Mouse (Mus musculus) liver, adult 2 months (tissue): ENCODE data around the gene Wnt6. TPM values are rescaled to one million over a fixed set of nuclear protein-coding genes. Genes with fewer than 3 reads are reported as not detected.
"Not testable (repeated sequence)": the region's sequence is repeated elsewhere in the genome, so short reads cannot be mapped to it uniquely, and the experiment has no call there.

Experiments used
- DNase-seq: peaks from one replicate; pipeline ENCODE4 v3.0.0-alpha.2; 2011; ENCODE audit warnings: low read depth, low spot score; ENCODE audit errors: extremely low read depth
- H3K27ac ChIP-seq: fragments of 200-500 bp; replicated peaks from 2 replicates; pipeline ENCODE4 v1.5.1; 2012; ENCODE audit warnings: low read depth, mild to moderate bottlenecking, control low read depth, inconsistent platforms, low read length; ENCODE audit not compliant: insufficient read depth
- H3K27me3 ChIP-seq: fragments of 200-500 bp; 2 replicates; pipeline ENCODE4 v1.6.1; 2012; ENCODE audit warnings: mild to moderate bottlenecking, moderate library complexity, low read length, inconsistent platforms; ENCODE audit not compliant: control insufficient read depth, insufficient read depth
- H3K36me3 ChIP-seq: fragments of 200-500 bp; 2 replicates; pipeline ENCODE4 v1.6.1; 2012; ENCODE audit warnings: low read length, inconsistent platforms; ENCODE audit not compliant: control insufficient read depth, insufficient read depth
- H3K4me1 ChIP-seq: fragments of 200-500 bp; 2 replicates; pipeline ENCODE4 v1.6.1; 2011; ENCODE audit warnings: low read length; ENCODE audit not compliant: control insufficient read depth, insufficient read depth
- H3K4me3 ChIP-seq: fragments of 200-500 bp; 2 replicates; pipeline ENCODE4 v1.5.1; 2011; ENCODE audit warnings: low read depth, mild to moderate bottlenecking, control low read depth, low read length, moderate library complexity; ENCODE audit not compliant: insufficient read depth
- H3K79me2 ChIP-seq: fragments of 200-500 bp; 2 replicates; pipeline ENCODE4 v1.6.1; 2012; ENCODE audit warnings: inconsistent platforms, mild to moderate bottlenecking, low read length, moderate library complexity; ENCODE audit not compliant: control insufficient read depth, insufficient read depth
- H3K9ac ChIP-seq: fragments of 200-500 bp; 2 replicates; pipeline ENCODE4 v1.6.1; 2012; ENCODE audit warnings: low read depth, mild to moderate bottlenecking, control low read depth, inconsistent platforms, low read length
- CTCF ChIP-seq: fragments of 200-500 bp; IDR thresholded peaks from 2 replicates; pipeline ENCODE4 v1.5.1; 2011; ENCODE audit warnings: low read depth, low read length, control low read depth
- POLR2A ChIP-seq: fragments of 200-500 bp; IDR thresholded peaks from 2 replicates; pipeline ENCODE4 v1.6.1; 2011; ENCODE audit warnings: low read length, control low read depth; ENCODE audit not compliant: insufficient read depth; ENCODE audit errors: extremely low read depth
- whole genome bisulfite sequencing: fragments of 180-500 bp; shearing (Covaris S2); methylation state at CpG from one replicate; pipeline ENCODE4 v1.1.7; 2018; 5-methylcytosine and 5-hydroxymethylcytosine counted together
- polyA plus RNA-seq: library from polyadenylated mRNA; depleted of rRNA; stranded (reverse); fragments of >200 nt; gene quantifications from 2 replicates; pipeline ENCODE4 v1.2.3, GENCODE M21; 2012; rRNA removed
- total RNA-seq: library from RNA; depleted of rRNA; stranded (reverse); fragments of >200 nt; gene quantifications from 2 replicates; pipeline ENCODE4 v1.2.3, GENCODE M21; 2014; rRNA removed

Wnt6 gene
- total and polyA plus RNA-seq, 2 experiments = 0.28 TPM; not detected in 1

DNA sequence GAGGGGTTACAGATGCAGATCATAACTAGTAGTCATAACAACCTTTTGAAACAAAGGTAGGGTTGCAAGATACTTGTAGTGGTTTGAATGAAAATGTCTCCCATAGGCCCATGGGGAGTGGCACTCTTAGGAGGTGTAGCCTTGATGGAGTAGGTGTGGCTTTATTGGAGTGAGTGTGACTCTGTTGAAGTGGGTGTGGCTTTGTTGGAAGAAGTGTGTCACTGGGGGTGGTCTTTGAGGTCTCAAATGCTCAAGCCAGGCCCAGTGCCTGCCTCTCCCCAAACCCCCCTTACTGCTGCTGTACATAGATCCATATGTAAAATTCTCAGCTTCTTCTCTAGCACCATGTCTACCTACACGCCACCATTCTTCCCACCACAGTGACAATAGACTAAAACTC lies 46.8 kb downstream of the Wnt6 start:
- no peak for DNase-seq
- H3K27me3 ChIP-seq = no peaks in the 10 kb centered on the region
- H3K79me2 ChIP-seq = no peaks in the 10 kb centered on the region
- no peak overlapping the region for H3K4me3 ChIP-seq
- WGBS = 97% methylated on average over 1 of the region's 1 CpGs
- H3K36me3 ChIP-seq = no peaks in the 10 kb centered on the region
- no peak for TF ChIP-seq POLR2A
- no peak for TF ChIP-seq CTCF
- H3K9ac ChIP-seq = no peak overlapping the region
- no peak overlapping the region for H3K27ac ChIP-seq
- H3K4me1 ChIP-seq = peaks cover 5% of the 10 kb centered on the region

DNA sequence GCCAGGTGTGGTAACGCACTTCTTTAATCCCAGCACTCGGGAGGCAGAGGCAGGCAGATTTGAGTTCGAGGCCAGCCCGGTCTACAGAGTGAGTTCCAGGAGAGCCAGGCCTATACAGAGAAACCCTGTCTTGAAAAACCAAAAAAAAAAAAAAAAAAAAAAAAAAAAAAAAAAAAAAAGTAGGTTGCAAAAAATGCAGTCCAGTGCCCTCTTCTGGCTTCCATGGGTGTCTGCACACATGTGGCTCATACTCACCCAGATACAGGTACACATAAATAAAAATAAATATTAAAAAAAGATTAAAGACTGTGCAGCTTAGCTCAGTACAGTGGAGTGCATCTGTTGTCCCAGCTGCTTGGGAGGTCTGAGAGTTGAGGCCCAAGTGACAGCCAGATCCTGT lies 51.9 kb downstream of the Wnt6 start:
- not testable (repeated sequence) for H3K27me3 ChIP-seq, H3K27ac ChIP-seq, DNase-seq, H3K4me3 ChIP-seq, H3K4me1 ChIP-seq, H3K79me2 ChIP-seq, H3K36me3 ChIP-seq, H3K9ac ChIP-seq
- WGBS = 93% methylated on average over 4 of the region's 4 CpGs
- TF ChIP-seq CTCF = peak; percentile 2; the same call in 1 of the 2 replicates

DNA sequence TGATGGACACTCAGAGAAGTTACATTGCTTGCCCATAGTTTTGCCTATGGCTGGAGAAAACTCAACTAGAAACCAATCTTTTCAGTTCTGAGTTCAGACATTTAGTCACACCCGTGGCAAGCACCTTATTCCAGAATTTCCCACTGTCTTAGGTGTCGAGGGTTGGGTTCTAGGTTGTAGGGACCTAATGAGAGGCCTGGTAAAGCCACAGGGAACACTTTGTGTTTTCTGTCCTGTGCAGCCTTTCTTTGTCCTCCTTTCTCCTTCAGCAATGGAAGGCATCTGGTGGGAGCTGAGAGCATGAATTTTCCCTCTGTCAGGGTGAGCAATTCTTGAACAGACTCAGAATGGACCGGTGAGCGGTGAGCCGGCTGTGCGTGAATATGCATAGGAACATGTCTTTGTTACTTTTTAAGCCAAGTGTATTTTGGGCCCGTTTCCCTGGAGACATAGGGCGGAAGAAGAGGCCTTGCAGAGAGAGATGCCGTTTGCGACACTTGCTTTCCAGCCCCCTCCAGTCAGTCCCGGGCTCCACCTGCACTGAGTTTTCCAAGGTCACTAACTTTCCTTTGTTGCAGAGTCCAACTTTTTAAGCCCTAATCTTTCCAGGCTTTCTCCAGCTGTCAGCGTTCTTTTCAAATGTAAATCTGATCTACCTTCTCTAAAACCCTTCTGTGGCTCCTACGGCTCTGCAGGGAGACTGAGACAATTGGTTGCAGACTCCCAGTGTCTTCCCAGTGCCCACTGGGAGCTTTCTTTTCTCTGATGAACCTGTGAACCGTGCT lies 53.0 kb downstream of the Wnt6 start:
- H3K4me1 ChIP-seq = no peaks in the 10 kb centered on the region
- 47% methylated on average over 14 of the region's 14 CpGs for WGBS
- no peak overlapping the region for H3K4me3 ChIP-seq
- H3K9ac ChIP-seq = no peak overlapping the region
- H3K27me3 ChIP-seq = no peaks in the 10 kb centered on the region
- DNase-seq = no peak
- H3K36me3 ChIP-seq = no peaks in the 10 kb centered on the region
- H3K79me2 ChIP-seq = no peaks in the 10 kb centered on the region
- H3K27ac ChIP-seq = no peak overlapping the region
- TF ChIP-seq POLR2A = no peak
- TF ChIP-seq CTCF = no peak

DNA sequence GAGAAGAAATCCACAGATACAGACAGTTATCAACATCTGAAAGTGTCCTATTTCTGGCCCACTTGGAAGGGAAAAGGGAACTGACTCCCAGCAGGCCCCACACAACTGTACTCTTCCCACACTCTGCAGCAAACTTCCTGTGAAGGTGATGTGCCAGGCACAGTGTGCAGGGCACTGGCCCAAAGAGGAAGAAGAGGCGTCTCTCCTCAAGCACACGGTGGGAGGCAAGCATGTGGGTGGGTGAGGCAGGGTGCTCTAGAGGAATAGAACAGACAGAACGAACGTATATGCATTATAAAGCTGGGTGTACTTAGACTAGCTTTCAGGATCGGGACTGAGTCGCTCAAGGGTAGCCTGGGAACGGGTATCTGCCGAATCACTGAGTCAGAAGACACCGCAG lies 58.4 kb downstream of the Wnt6 start:
- 72% methylated on average over 9 of the region's 9 CpGs for WGBS
- 0 out of 2 replicates have a peak, but pooled peaks cover 2% of the 10 kb centered on the region for H3K27me3 ChIP-seq
- TF ChIP-seq CTCF (no peak), POLR2A (no peak)
- H3K4me3 ChIP-seq = no peak overlapping the region
- H3K9ac ChIP-seq = no peak overlapping the region
- no peak for DNase-seq
- no peaks in the 10 kb centered on the region for H3K36me3 ChIP-seq
- no peak overlapping the region for H3K27ac ChIP-seq
- no peaks in the 10 kb centered on the region for H3K4me1 ChIP-seq
- no peaks in the 10 kb centered on the region for H3K79me2 ChIP-seq

DNA sequence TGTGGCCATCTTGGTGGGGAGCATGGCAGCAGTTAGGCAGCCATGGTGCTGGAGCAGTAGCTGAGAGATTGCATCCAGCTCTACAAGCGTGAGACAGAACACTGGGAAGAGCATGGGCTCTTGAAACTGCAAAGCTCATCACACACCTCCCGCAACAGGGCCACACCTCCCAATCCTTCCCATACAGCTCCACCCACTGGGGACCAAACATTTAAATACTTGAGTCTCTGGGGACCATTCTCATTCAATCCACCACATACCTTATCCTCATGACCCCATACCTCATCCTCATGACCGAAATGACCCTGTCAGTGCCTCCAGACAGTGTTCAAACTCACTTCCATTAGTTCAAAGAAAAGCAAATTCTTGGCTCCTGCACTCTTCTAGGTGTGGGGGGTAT lies 61.6 kb downstream of the Wnt6 start:
- H3K4me1 ChIP-seq = no peaks in the 10 kb centered on the region
- WGBS = 82% methylated on average over 3 of the region's 3 CpGs
- no peak for DNase-seq
- 0 out of 2 replicates have a peak, but pooled peaks cover 2% of the 10 kb centered on the region for H3K27me3 ChIP-seq
- no peak overlapping the region for H3K9ac ChIP-seq
- no peaks in the 10 kb centered on the region for H3K79me2 ChIP-seq
- H3K36me3 ChIP-seq = no peaks in the 10 kb centered on the region
- no peak overlapping the region for H3K4me3 ChIP-seq
- no peak overlapping the region for H3K27ac ChIP-seq
- no peak for TF ChIP-seq CTCF
- no peak for TF ChIP-seq POLR2A

Other genes with a start within 250 kb of the Wnt6 start
- not detected in 2 replicates for gene Plcd4, start 229.0 kb upstream of the Wnt6 start, total RNA-seq
- gene Plcd4, start 229.0 kb upstream of the Wnt6 start, polyA plus RNA-seq = not detected in 2 replicates
- 5.3 and 8.8 TPM in 2 replicates for gene Usp37, start 227.6 kb upstream of the Wnt6 start, total RNA-seq
- 1.0 and 1.4 TPM in 2 replicates for gene Usp37, start 227.6 kb upstream of the Wnt6 start, polyA plus RNA-seq
- 2.0 and 2.6 TPM in 2 replicates for gene Zfp142, start 183.6 kb upstream of the Wnt6 start, total RNA-seq
- gene Zfp142, start 183.6 kb upstream of the Wnt6 start, polyA plus RNA-seq = 2.9 and 4.7 TPM in 2 replicates
- 11.6 and 12.4 TPM in 2 replicates for gene Bcs1l, start 183.6 kb upstream of the Wnt6 start, total RNA-seq
- 17.8 and 18.3 TPM in 2 replicates for gene Bcs1l, start 183.6 kb upstream of the Wnt6 start, polyA plus RNA-seq
- 11.9 and 13.5 TPM in 2 replicates for gene Rnf25, start 170.5 kb upstream of the Wnt6 start, total RNA-seq
- gene Rnf25, start 170.5 kb upstream of the Wnt6 start, polyA plus RNA-seq = 28.0 and 34.8 TPM in 2 replicates
- gene Stk36, start 170.4 kb upstream of the Wnt6 start, total RNA-seq = 0.27 and 0.37 TPM in 2 replicates
- 0.84 and 1.00 TPM in 2 replicates for gene Stk36, start 170.4 kb upstream of the Wnt6 start, polyA plus RNA-seq
- gene Ttll4, start 110.1 kb upstream of the Wnt6 start, total RNA-seq = 8.6 and 11.1 TPM in 2 replicates
- gene Ttll4, start 110.1 kb upstream of the Wnt6 start, polyA plus RNA-seq = 4.5 and 9.1 TPM in 2 replicates
- gene Cyp27a1, start 58.3 kb upstream of the Wnt6 start, total RNA-seq = 501 and 607 TPM in 2 replicates
- gene Cyp27a1, start 58.3 kb upstream of the Wnt6 start, polyA plus RNA-seq = 223 and 259 TPM in 2 replicates
- gene Prkag3, start 22.7 kb upstream of the Wnt6 start, total RNA-seq = 0.07 and 0.28 TPM in 2 replicates
- gene Prkag3, start 22.7 kb upstream of the Wnt6 start, polyA plus RNA-seq = 0.02 TPM in 1 of 2 replicates, not detected in the other
- 1.0 TPM in 1 of 2 replicates, not detected in the other for gene Wnt10a, start 19.6 kb downstream of the Wnt6 start, total RNA-seq
- gene Wnt10a, start 19.6 kb downstream of the Wnt6 start, polyA plus RNA-seq = not detected in 2 replicates
- not detected in 2 replicates for gene Cdk5r2, start 83.0 kb downstream of the Wnt6 start, total RNA-seq
- not detected in 2 replicates for gene Cdk5r2, start 83.0 kb downstream of the Wnt6 start, polyA plus RNA-seq
- gene Fev, start 113.5 kb downstream of the Wnt6 start, total RNA-seq = not detected in 2 replicates
- not detected in 2 replicates for gene Fev, start 113.5 kb downstream of the Wnt6 start, polyA plus RNA-seq
- gene Cryba2, start 121.3 kb downstream of the Wnt6 start, total RNA-seq = not detected in 2 replicates
- not detected in 2 replicates for gene Cryba2, start 121.3 kb downstream of the Wnt6 start, polyA plus RNA-seq
- not detected in 2 replicates for gene Cfap65, start 163.7 kb downstream of the Wnt6 start, total RNA-seq
- gene Cfap65, start 163.7 kb downstream of the Wnt6 start, polyA plus RNA-seq = not detected in 2 replicates
- 0.55 and 0.87 TPM in 2 replicates for gene Ihh, start 179.8 kb downstream of the Wnt6 start, total RNA-seq
- 1.4 and 3.5 TPM in 2 replicates for gene Ihh, start 179.8 kb downstream of the Wnt6 start, polyA plus RNA-seq